Mouse (Mus musculus): Measurements from ENCODE around the gene Ehd2. TPM values are rescaled to one million over a fixed set of nuclear protein-coding genes. Genes with fewer than 3 reads are reported as not detected.

Gene Ehd2
- polyA plus RNA-seq, 1 experiment, result 104 TPM

- no peak overlapping the region for H3ac ChIP-seq (ENCODE audit: control insufficient read depth, insufficient read length)
- no peaks in the 10 kb centered on the region for H3K79me2 ChIP-seq (ENCODE audit: control insufficient read depth, insufficient read depth)
- no peaks in the 10 kb centered on the region for H3K36me3 ChIP-seq (ENCODE audit: control insufficient read depth, insufficient read depth)
- no peak overlapping the region for H3K4me3 ChIP-seq
- no peaks in the 10 kb centered on the region for H3K27me3 ChIP-seq (ENCODE audit: control insufficient read depth, insufficient read depth, insufficient read length)
- TF ChIP-seq E2F4 (IDR thresholded peaks at IDR 0.05; ENCODE audit: insufficient read depth) (no peak), POLR2A (IDR thresholded peaks at IDR 0.05; ENCODE audit: insufficient read length, low read depth) (no peak)
- no peak overlapping the region for H3K4me2 ChIP-seq (ENCODE audit: low read depth)
Measured at GRCm38 (mm10) chr7:15980246-15980645, 12.9 kb upstream of the Ehd2 start.

- Histone ChIP-seq H3K4me3 (no peak overlapping the region), H3K4me2 (ENCODE audit: low read depth) (no peak overlapping the region), H3K27me3 (ENCODE audit: control insufficient read depth, insufficient read depth, insufficient read length) (no peaks in the 10 kb centered on the region), H3ac (ENCODE audit: control insufficient read depth, insufficient read length) (no peak overlapping the region), H3K79me2 (ENCODE audit: control insufficient read depth, insufficient read depth) (no peaks in the 10 kb centered on the region), H3K36me3 (ENCODE audit: control insufficient read depth, insufficient read depth) (peaks cover 7% of the 10 kb centered on the region)
- no peak for TF ChIP-seq MYOD1 (IDR thresholded peaks at IDR 0.05; ENCODE audit: control insufficient read depth in 1 of 3, insufficient read length in 2 of 3, low read depth in 2 of 3)
- TF ChIP-seq SRF (IDR thresholded peaks at IDR 0.05; ENCODE audit: control insufficient read depth, insufficient read length, low read depth), result no peak
- no peak for TF ChIP-seq E2F4 (IDR thresholded peaks at IDR 0.05; ENCODE audit: insufficient read depth)
- no peak for TF ChIP-seq POLR2AphosphoS2 (IDR thresholded peaks at IDR 0.05; ENCODE audit: insufficient read length, low read depth)
- no peak for TF ChIP-seq MAX (IDR thresholded peaks at IDR 0.05; ENCODE audit: low read depth)
- no peak for TF ChIP-seq USF1 (IDR thresholded peaks at IDR 0.05; ENCODE audit: low read depth)
- no peak for TF ChIP-seq CEBPB (IDR thresholded peaks at IDR 0.05; ENCODE audit: insufficient read depth, poor library complexity, severe bottlenecking)
- TF ChIP-seq MYOG (IDR thresholded peaks at IDR 0.05; ENCODE audit: control insufficient read depth in 1 of 3, insufficient read depth in 1 of 3, insufficient read length in 2 of 3, low read depth in 2 of 3), result no peak
- TF ChIP-seq POLR2A (IDR thresholded peaks at IDR 0.05; ENCODE audit: insufficient read length, low read depth), result no peak
- no peak for TF ChIP-seq TCF3 (IDR thresholded peaks at IDR 0.05; ENCODE audit: insufficient read length, low read depth)
- TF ChIP-seq REST (IDR thresholded peaks at IDR 0.05; ENCODE audit: insufficient read depth, insufficient read length), result no peak
- TF ChIP-seq TCF12 (IDR thresholded peaks at IDR 0.05; ENCODE audit: insufficient read depth, poor library complexity, severe bottlenecking), result no peak
Measured at GRCm38 (mm10) chr7:15975904-15976303, 8.5 kb upstream of the Ehd2 start.

DNA sequence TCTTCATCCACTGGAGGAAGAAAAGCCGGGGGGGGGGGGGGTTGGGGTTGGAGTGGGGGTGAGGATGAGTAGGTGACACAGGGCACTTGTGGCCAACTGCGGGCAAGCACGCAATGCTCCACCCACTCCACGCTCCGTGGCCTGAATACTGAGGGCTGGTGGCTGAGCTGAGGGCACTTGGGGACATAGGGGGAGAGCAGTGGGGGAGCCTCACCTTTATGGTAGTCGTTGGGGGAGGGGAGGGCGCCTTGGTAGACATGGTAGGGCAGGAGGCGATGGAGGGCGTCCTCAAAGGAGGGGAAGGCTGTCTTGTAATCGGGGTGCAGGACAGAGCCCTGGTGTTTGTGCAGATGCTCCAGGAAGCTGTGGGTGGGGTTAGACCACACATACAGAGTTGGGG, 8.1 kb upstream of the Ehd2 start:
- TF ChIP-seq MAX (IDR thresholded peaks at IDR 0.05; ENCODE audit: low read depth), result no peak
- Histone ChIP-seq H3K27me3 (ENCODE audit: control insufficient read depth, insufficient read depth, insufficient read length) (no peaks in the 10 kb centered on the region), H3K36me3 (ENCODE audit: control insufficient read depth, insufficient read depth) (peaks cover 7% of the 10 kb centered on the region), H3K4me3 (no peak overlapping the region), H3K4me2 (ENCODE audit: low read depth) (no peak overlapping the region), H3ac (ENCODE audit: control insufficient read depth, insufficient read length) (no peak overlapping the region), H3K79me2 (ENCODE audit: control insufficient read depth, insufficient read depth) (no peaks in the 10 kb centered on the region)

DNA sequence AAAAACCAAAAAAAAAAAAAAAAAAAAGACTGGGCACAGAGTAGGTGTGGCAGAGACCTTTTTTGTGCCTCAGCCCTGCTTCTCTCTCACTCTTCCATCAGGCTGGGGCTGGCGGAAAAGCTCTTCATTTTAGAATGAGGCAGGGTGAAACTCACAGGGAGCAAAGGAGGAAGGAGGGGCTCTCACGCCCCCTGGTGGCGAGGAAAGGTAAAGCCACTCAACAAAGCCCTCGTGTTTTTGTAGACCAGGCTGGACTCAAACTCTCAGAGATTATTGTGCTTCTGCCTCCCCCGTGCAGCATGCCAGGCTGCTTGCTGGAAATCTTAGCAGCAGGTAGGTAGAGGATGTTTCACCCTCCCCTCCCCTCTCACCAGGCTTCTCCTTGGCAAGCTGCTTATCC, 7.3 kb upstream of the Ehd2 start:
- Histone ChIP-seq H3K79me2 (ENCODE audit: control insufficient read depth, insufficient read depth) (no peaks in the 10 kb centered on the region), H3K4me2 (ENCODE audit: low read depth) (no peak overlapping the region), H3K4me3 (no peak overlapping the region), H3ac (ENCODE audit: control insufficient read depth, insufficient read length) (no peak overlapping the region), H3K36me3 (ENCODE audit: control insufficient read depth, insufficient read depth) (peaks cover 7% of the 10 kb centered on the region), H3K27me3 (ENCODE audit: control insufficient read depth, insufficient read depth, insufficient read length) (no peaks in the 10 kb centered on the region)
- no peak for TF ChIP-seq MAX (IDR thresholded peaks at IDR 0.05; ENCODE audit: low read depth)
- no peak for TF ChIP-seq MYOD1 (IDR thresholded peaks at IDR 0.05; ENCODE audit: control insufficient read depth in 1 of 3, insufficient read length in 2 of 3, low read depth in 2 of 3)
- TF ChIP-seq REST (IDR thresholded peaks at IDR 0.05; ENCODE audit: insufficient read depth, insufficient read length), result no peak
- no peak for TF ChIP-seq POLR2AphosphoS2 (IDR thresholded peaks at IDR 0.05; ENCODE audit: insufficient read length, low read depth)
- no peak for TF ChIP-seq E2F4 (IDR thresholded peaks at IDR 0.05; ENCODE audit: insufficient read depth)
- TF ChIP-seq CEBPB (IDR thresholded peaks at IDR 0.05; ENCODE audit: insufficient read depth, poor library complexity, severe bottlenecking), result no peak
- no peak for TF ChIP-seq TCF3 (IDR thresholded peaks at IDR 0.05; ENCODE audit: insufficient read length, low read depth)
- no peak for TF ChIP-seq POLR2A (IDR thresholded peaks at IDR 0.05; ENCODE audit: insufficient read length, low read depth)

DNA sequence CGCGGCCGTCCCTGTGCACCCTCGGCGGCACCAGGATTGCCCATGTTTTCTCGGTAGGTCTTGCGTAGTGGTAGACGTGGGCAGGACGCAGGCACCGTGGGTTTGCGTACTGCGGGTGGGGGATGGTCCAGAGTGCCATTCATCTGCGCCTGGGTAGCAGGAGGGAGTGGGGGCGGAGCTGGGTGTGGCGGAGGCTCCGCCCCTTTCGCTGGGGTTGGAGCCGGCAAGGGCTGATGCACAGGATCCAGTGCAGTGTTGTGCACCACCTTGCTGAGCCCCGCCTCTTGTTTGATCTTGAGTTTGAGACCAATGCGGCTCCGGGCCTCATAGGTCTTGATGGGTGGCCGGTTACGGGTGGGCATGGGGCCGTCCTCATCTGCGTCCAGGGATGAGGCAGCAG, 4.9 kb upstream of the Ehd2 start:
- peaks cover 7% of the 10 kb centered on the region for H3K36me3 ChIP-seq (ENCODE audit: control insufficient read depth, insufficient read depth)
- H3ac ChIP-seq (ENCODE audit: control insufficient read depth, insufficient read length), result no peak overlapping the region
- no peaks in the 10 kb centered on the region for H3K27me3 ChIP-seq (ENCODE audit: control insufficient read depth, insufficient read depth, insufficient read length)
- H3K4me2 ChIP-seq (ENCODE audit: low read depth), result no peak overlapping the region
- peaks cover 2% of the 10 kb centered on the region for H3K79me2 ChIP-seq (ENCODE audit: control insufficient read depth, insufficient read depth)
- no peak overlapping the region for H3K4me3 ChIP-seq
- TF ChIP-seq REST (IDR thresholded peaks at IDR 0.05; ENCODE audit: insufficient read depth, insufficient read length), result no peak
- TF ChIP-seq CEBPB (IDR thresholded peaks at IDR 0.05; ENCODE audit: insufficient read depth, poor library complexity, severe bottlenecking), result no peak
- TF ChIP-seq USF1 (IDR thresholded peaks at IDR 0.05; ENCODE audit: low read depth), result no peak
- TF ChIP-seq SRF (IDR thresholded peaks at IDR 0.05; ENCODE audit: control insufficient read depth, insufficient read length, low read depth), result no peak
- TF ChIP-seq TCF12 (IDR thresholded peaks at IDR 0.05; ENCODE audit: insufficient read depth, poor library complexity, severe bottlenecking), result no peak
- TF ChIP-seq MAX (IDR thresholded peaks at IDR 0.05; ENCODE audit: low read depth), result no peak
- TF ChIP-seq POLR2AphosphoS2 (IDR thresholded peaks at IDR 0.05; ENCODE audit: insufficient read length, low read depth), result no peak
- TF ChIP-seq MYOG (IDR thresholded peaks at IDR 0.05; ENCODE audit: control insufficient read depth in 1 of 3, insufficient read depth in 1 of 3, insufficient read length in 2 of 3, low read depth in 2 of 3), result no peak
- TF ChIP-seq POLR2A (IDR thresholded peaks at IDR 0.05; ENCODE audit: insufficient read length, low read depth), result no peak
- no peak for TF ChIP-seq TCF3 (IDR thresholded peaks at IDR 0.05; ENCODE audit: insufficient read length, low read depth)
- TF ChIP-seq MYOD1 (IDR thresholded peaks at IDR 0.05; ENCODE audit: control insufficient read depth in 1 of 3, insufficient read length in 2 of 3, low read depth in 2 of 3), result no peak
- TF ChIP-seq E2F4 (IDR thresholded peaks at IDR 0.05; ENCODE audit: insufficient read depth), result no peak
